Mouse (Mus musculus): ENCODE data around the gene Yaf2.
"Not testable (repeated sequence)": the region's sequence is repeated elsewhere in the genome, so short reads cannot be mapped to it uniquely, and the experiment has no call there.

Yaf2 gene

DNA sequence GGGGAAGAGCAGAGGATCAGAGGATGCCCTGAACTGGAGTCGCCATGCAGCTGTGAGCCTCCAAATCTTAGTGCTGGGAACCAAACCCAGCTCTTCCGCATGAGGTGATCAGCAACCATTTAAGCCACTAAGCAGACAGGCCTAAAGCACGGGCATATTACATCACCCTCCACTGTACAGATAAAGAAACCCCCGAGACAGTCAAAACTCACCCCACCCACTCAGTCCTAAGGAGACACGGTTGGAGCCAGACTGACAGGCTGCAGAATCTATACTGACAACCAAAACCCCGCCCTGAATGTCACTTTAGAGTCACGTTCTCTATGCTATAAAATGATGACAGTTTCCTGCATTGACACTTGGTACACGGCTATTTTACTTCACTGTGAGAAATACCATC, 83.6 kb downstream of the Yaf2 start:
- no peak for DNase-seq (ENCODE audit: low spot score)

DNA sequence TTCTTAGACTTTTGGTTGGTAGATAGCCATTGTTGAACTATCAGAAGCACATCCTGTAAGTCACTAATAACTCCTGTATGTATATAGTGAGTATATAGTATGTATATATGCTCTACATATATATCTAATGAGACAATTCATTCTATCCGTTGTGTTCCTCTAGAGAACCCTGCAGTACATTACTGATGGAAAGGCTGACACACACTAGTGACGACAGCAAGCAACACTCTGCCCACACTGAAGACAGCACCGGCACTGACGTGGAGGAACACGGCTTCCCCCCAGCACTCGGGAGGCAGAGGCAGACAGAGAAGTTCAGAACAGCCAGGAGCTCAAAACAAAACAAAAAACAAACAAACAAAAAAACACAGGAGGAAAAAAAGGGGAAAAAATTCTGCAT, 84.3 kb downstream of the Yaf2 start:
- no peak for DNase-seq (ENCODE audit: low spot score)

DNA sequence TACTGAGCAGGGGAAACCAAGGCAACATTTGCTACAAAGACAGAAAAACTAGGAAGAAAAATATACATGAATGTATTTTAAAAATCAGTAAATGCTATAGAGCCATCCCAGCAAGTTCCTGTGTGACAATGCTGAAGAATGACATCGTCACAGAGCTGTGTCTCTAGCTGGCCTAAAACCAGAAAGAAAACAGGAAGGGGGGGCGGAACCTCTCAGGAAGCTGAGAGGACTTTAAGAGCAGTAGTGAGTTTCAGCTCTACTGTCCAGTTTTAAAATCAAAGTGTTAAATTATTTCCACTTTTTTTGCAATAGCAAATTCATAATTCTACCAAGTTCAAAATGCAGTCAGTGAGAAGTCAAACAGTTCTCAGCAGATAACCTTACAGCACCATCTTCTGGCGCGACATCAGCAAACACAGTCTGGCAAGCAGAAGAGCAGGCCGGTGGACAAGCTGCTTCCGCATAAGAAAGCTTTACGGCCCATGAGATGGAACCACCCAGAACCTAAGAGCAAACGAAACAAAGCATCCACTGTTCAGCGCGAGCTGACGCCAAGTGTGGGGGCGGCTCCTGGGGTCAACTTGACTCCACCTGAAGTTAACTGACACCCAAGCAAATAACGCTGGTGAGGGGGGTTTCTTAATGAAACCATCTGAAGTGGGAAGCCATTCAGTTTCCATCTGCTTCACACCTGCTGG, 85.0 kb downstream of the Yaf2 start:
- DNase-seq (ENCODE audit: low spot score): peak; percentile 58

DNA sequence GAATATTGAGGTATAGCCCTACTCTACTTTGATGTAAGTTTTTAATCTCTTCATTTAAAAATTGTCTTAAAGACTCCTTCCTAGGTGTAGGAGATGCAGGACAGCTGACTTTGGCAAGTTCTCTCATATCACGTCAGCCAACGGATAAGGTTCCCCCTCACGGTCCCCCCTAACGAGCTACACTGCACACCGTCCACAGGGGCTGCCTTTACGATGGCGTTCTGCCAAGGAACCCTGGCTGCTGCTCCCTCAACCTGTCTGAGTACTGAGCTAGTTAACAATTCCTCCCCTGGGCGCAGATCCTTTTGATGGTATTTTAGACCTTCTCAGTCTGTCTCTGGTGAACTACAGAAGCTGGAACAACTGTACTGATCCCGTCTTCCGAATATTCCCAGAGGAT, 93.5 kb downstream of the Yaf2 start:
- no peak for DNase-seq (ENCODE audit: low spot score)

DNA sequence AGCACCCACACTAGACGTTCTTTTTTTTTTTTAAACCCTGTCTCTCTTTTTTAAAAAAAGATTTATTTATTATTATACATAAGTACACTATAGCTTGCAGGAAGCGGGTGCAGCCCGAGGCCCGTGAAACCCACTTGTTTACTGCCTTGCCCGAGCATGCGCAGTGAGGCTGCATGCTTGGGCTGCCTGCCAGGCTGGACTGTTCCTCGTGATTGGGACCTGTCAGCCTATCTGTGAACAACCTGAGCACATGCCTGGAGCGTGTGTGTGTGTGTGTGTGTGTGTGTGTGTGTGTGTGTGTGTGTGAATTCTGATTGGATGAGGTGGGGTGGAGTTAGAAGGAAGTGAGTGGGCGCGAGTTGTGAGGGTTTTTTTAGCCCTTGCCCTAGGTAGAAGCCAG, 100.3 kb downstream of the Yaf2 start:
- DNase-seq (ENCODE audit: low spot score): not testable (repeated sequence)
